Mouse (Mus musculus) CH12.LX (cell line): Measurements from ENCODE around the gene Tubb2b. TPM values are rescaled to one million over a fixed set of nuclear protein-coding genes. Genes with fewer than 3 reads are reported as not detected.

Experiments used
- DNase-seq: peaks from one replicate; pipeline ENCODE4 v3.0.0-alpha.2; 2013; ENCODE audit errors: extremely low read depth
- H3K27ac ChIP-seq: 2 replicates; pipeline ENCODE4 v1.5.1; 2012; ENCODE audit warnings: low read depth, mild to moderate bottlenecking, control low read depth, moderate library complexity; ENCODE audit not compliant: insufficient read depth
- H3K27me3 ChIP-seq: replicated peaks from 2 replicates; pipeline ENCODE3; 2012; ENCODE audit warnings: inconsistent platforms
- H3K36me3 ChIP-seq, 2 experiments: replicated peaks in 1 of 2; 2 replicates each; pipeline versions ENCODE3 to v1.6.1; 2012; ENCODE audit warnings: inconsistent platforms in 1 of 2, low read length in 1 of 2, mild to moderate bottlenecking in 1 of 2, mixed read lengths in 1 of 2, moderate library complexity in 1 of 2; ENCODE audit not compliant: control insufficient read depth in 1 of 2, insufficient read depth in 1 of 2
- H3K4me1 ChIP-seq, 2 experiments: 2 replicates each; pipeline ENCODE4 v1.6.1; 2012; ENCODE audit warnings: inconsistent platforms in 1 of 2, moderate library complexity in 1 of 2; ENCODE audit not compliant: insufficient read depth in 2 of 2, control insufficient read depth in 1 of 2
- H3K4me2 ChIP-seq: 2 replicates; pipeline ENCODE4 v1.6.1; 2012; ENCODE audit warnings: low read depth, mild to moderate bottlenecking, control low read depth; ENCODE audit not compliant: poor library complexity, insufficient read depth, severe bottlenecking
- H3K4me3 ChIP-seq, 3 experiments: fragments of 150-350 bp in 1 of 3; sonication (generic) in 1 of 3; replicated peaks in 1 of 3; 2 replicates each; pipeline versions ENCODE3 to v1.5.1; 2011 to 2012; ENCODE audit warnings: low read depth in 2 of 3, low read length in 2 of 3, mild to moderate bottlenecking in 2 of 3, moderate library complexity in 2 of 3, control low read depth in 1 of 3, improper control_type of control experiment in 1 of 3, inconsistent platforms in 1 of 3, mixed read lengths in 1 of 3; ENCODE audit not compliant: poor library complexity in 1 of 3
- H3K79me2 ChIP-seq: replicated peaks from 2 replicates; pipeline ENCODE4 v1.6.1; 2012; ENCODE audit warnings: mild to moderate bottlenecking, moderate library complexity; ENCODE audit not compliant: control insufficient read depth, poor library complexity, insufficient read depth, severe bottlenecking; ENCODE audit errors: extremely low read depth
- H3K9ac ChIP-seq: 2 replicates; pipeline ENCODE4 v1.6.1; 2012; ENCODE audit warnings: low read depth, mild to moderate bottlenecking, control low read depth, moderate library complexity; ENCODE audit not compliant: insufficient read depth
- H3K9me3 ChIP-seq: replicated peaks from 2 replicates; pipeline ENCODE3; 2012; ENCODE audit warnings: low read length, inconsistent platforms, mixed read lengths
- CHD2 ChIP-seq: IDR thresholded peaks from 2 replicates; pipeline ENCODE4 v1.6.1; 2011; ENCODE audit warnings: low read length, improper control_type of control experiment
- E2F4 ChIP-seq: IDR thresholded peaks from 2 replicates; pipeline ENCODE4 v1.6.1; 2011; ENCODE audit warnings: low read depth, low read length, improper control_type of control experiment; ENCODE audit not compliant: insufficient replicate concordance
- ELF1 ChIP-seq: IDR thresholded peaks from 2 replicates; pipeline ENCODE4 v1.6.1; 2014; ENCODE audit warnings: low read depth, mild to moderate bottlenecking, inconsistent platforms, low read length, improper control_type of control experiment
- EP300 ChIP-seq: IDR thresholded peaks from 2 replicates; pipeline ENCODE4 v1.6.1; 2011; ENCODE audit warnings: low read length, improper control_type of control experiment
- GABPA ChIP-seq: IDR thresholded peaks from 2 replicates; pipeline ENCODE4 v1.6.1; 2012; ENCODE audit warnings: low read depth, low read length, improper control_type of control experiment, inconsistent platforms; ENCODE audit not compliant: insufficient replicate concordance
- IRF4 ChIP-seq: IDR thresholded peaks from 2 replicates; pipeline ENCODE4 v1.6.1; 2014; ENCODE audit warnings: low read depth, mild to moderate bottlenecking, inconsistent platforms, low read length, improper control_type of control experiment
- KAT2A ChIP-seq: IDR thresholded peaks from 2 replicates; pipeline ENCODE4 v1.6.1; 2012; ENCODE audit warnings: low read length, improper control_type of control experiment, inconsistent platforms; ENCODE audit not compliant: insufficient replicate concordance
- MAFK ChIP-seq: IDR thresholded peaks from 2 replicates; pipeline ENCODE4 v1.6.1; 2011; ENCODE audit warnings: low read length, improper control_type of control experiment; ENCODE audit not compliant: insufficient replicate concordance
- MEF2A ChIP-seq: IDR thresholded peaks from 2 replicates; pipeline ENCODE4 v1.6.1; 2014; ENCODE audit warnings: low read depth, mild to moderate bottlenecking, inconsistent platforms, low read length, improper control_type of control experiment, borderline replicate concordance
- MYC ChIP-seq: IDR thresholded peaks from 2 replicates; pipeline ENCODE4 v1.6.1; 2011; ENCODE audit warnings: low read depth, mild to moderate bottlenecking, improper control_type of control experiment, low read length
- PAX5 ChIP-seq: IDR thresholded peaks from 2 replicates; pipeline ENCODE4 v1.6.1; 2012; ENCODE audit warnings: low read length, inconsistent platforms, mixed read lengths
- POLR2A ChIP-seq: IDR thresholded peaks from 2 replicates; pipeline ENCODE4 v1.6.1; 2011; ENCODE audit warnings: low read depth, mild to moderate bottlenecking, improper control_type of control experiment, low read length
- RAD21 ChIP-seq: IDR thresholded peaks from 2 replicates; pipeline ENCODE4 v1.6.1; 2011; ENCODE audit warnings: low read depth, mild to moderate bottlenecking, low read length, improper control_type of control experiment, moderate library complexity
- SIN3A ChIP-seq: IDR thresholded peaks from 2 replicates; pipeline ENCODE4 v1.6.1; 2012; ENCODE audit warnings: low read length, improper control_type of control experiment, inconsistent platforms
- ZC3H11A ChIP-seq: IDR thresholded peaks from 2 replicates; pipeline ENCODE4 v1.6.1; 2012; ENCODE audit warnings: low read depth, mild to moderate bottlenecking, inconsistent platforms, low read length, improper control_type of control experiment
- dilution Hi-C: fragments of 300-500 bp; cut with MboI; formaldehyde crosslinking; loops from 2 replicates; pipeline ENCODE4 v1.14.3; 2020; ENCODE audit warnings: low sequenced_read_pairs; ENCODE audit not compliant: extremely low pct_unique_long_range_greater_than_20kb, extremely low pct_ligation_motif_present
- in situ Hi-C: fragments of 300-500 bp; cut with MboI; formaldehyde crosslinking; loops from 3 replicates; pipeline ENCODE4 v1.14.3; 2019; ENCODE audit warnings: low sequenced_read_pairs, low pct_ligation_motif_present, low pct_unique_long_range_greater_than_20kb, mixed read lengths
- polyA plus RNA-seq: library from polyadenylated mRNA; unstranded; fragments of >175 nt; gene quantifications from 2 replicates; pipeline ENCODE4 v1.2.1, GENCODE M21; 2012; ENCODE audit warnings: low read depth; ENCODE audit not compliant: insufficient read length
- total RNA-seq, 2 experiments: library from RNA; depleted of rRNA; stranded (reverse); fragments of 300-350 nt in 1 of 2; fragments of >200 nt in 1 of 2; gene quantifications; 2 replicates each; pipeline ENCODE4 v1.2.3; 2012 to 2014

The Tubb2b gene
- total and polyA plus RNA-seq, 3 experiments = 33.6 to 49.8 (median 38.4) TPM

DNA sequence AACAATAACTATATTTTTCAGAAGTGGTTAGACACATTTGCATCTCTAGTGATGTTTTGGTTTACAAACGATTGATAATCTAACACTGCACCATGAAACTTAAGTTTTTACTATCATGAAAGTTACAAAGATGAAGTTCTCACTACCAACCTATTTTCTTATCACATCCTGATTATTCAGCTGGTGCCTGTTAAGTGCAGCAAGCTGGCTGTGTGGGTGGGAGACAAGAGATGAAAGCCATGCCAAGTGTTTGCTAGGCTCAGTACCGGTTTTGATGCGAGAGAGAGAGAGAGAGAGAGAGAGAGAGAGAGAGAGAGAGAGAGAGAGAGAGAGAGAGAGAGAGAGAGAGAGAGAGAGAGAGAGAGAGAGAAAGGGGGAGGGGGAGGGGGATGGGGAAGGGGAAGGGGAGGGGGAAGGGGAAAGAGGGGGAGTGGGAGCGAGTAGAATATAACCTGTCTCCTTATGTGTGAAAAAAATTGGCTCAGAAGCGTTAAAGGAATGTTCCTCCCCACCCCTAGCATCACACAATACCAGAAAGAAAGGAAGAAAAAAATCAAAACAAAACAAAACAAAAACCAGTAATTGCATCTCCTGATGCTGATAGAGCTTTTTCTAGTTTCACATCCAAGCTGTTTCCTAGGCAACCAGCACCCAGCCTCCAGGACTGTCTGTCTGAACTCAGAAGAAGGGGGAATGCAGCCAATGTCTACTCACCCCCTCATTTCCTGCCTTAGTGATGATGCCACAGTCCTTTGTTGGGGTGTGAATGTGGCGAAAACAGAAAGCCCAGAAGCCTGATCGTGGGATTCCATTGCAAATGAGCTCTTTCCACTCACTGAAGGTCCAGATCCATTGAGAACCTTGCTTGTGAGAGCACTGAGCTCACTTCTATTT, 34.5 kb downstream of the Tubb2b start:
- Histone ChIP-seq H3K4me2 (no peak overlapping the region), H3K4me1 (peaks cover 3 to 5% of the 10 kb centered on the region in 2 experiments; a peak in 2 of 4 replicates), H3K27ac (no peak overlapping the region), H3K9ac (no peak overlapping the region), H3K36me3 (no peaks in the 10 kb centered on the region), H3K9me3 (no peaks in the 10 kb centered on the region), H3K27me3 (no peaks in the 10 kb centered on the region), H3K79me2 (no peaks in the 10 kb centered on the region), H3K4me3 (no peak overlapping the region)
- DNase-seq = no peak
- no peak for TF ChIP-seq GABPA
- no peak for TF ChIP-seq ZC3H11A
- TF ChIP-seq MAFK = no peak
- TF ChIP-seq RAD21 = no peak
- no peak for TF ChIP-seq POLR2A
- no peak for TF ChIP-seq E2F4
- no peak for TF ChIP-seq MEF2A
- dilution Hi-C loops = no loop called here
- in situ Hi-C loops = no loop called here

DNA sequence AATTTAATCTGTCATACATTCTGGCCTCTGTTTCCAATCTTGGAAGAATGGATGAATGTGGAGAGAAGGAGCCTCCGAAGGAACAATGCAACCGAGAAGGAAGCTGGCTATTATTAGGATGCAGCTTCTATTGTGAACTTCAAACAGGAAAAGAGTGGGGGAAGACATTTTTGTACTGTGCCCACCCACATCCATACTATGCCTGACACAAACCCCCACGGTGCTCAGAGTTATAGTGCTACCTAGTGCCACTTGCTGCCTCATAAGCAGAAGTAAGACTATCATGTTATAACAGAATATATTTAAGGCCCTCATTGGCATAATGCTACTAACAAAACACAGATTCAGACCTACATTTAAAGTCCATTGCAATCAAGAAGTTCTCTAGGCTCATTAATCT, 40.9 kb downstream of the Tubb2b start:
- Histone ChIP-seq H3K4me2 (no peak overlapping the region), H3K4me1 (peaks cover 7 to 24% of the 10 kb centered on the region in 2 experiments), H3K36me3 (no peaks in the 10 kb centered on the region), H3K27me3 (no peaks in the 10 kb centered on the region), H3K9me3 (no peaks in the 10 kb centered on the region), H3K9ac (no peak overlapping the region), H3K79me2 (no peaks in the 10 kb centered on the region), H3K4me3 (no peak overlapping the region), H3K27ac (no peak overlapping the region)
- in situ Hi-C loops = no loop called here
- no peak for TF ChIP-seq RAD21
- no peak for TF ChIP-seq IRF4
- no peak for TF ChIP-seq MYC
- TF ChIP-seq PAX5 = no peak
- no peak for TF ChIP-seq SIN3A
- no peak for TF ChIP-seq EP300
- TF ChIP-seq KAT2A = no peak
- TF ChIP-seq MAFK = no peak
- no peak for TF ChIP-seq POLR2A
- no peak for TF ChIP-seq GABPA
- no peak for TF ChIP-seq ELF1
- no peak for TF ChIP-seq CHD2
- no peak for TF ChIP-seq ZC3H11A
- dilution Hi-C loops = no loop called here
- no peak for DNase-seq
